Mouse (Mus musculus): ENCODE measurements around the gene Npdc1. TPM values are rescaled to one million over a fixed set of nuclear protein-coding genes. Genes with fewer than 3 reads are reported as not detected.

The Npdc1 gene
- polyA plus RNA-seq, 1 experiment: 29.7 TPM

DNA sequence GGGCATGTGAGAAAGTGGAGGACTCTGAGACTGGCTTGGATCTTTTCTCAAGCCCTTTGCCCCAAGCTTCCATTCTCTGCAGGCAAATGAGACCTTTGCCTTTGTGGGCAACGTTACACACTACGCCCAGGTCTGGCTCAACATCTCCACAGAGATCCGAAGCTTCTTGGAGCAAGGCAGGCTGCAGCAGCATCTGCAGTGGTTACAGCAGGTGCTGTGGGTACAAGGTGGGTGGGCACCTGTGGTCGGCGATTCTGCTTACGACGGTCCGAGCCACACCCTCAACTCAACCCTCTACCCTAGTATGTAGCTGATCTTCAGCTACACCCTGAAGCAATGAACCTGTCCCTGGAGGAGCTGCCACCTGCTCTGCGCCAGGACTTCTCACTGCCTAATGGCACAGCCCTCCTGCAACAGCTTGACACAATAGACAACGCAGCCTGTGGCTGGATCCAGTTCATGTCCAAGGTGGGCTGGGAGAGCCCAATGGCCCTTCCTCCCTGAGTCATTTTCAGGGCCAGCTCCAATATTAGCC, 37.2 kb downstream of the Npdc1 start:
- Histone ChIP-seq H3K4me3 (ENCODE audit: low read depth, low read length) (no peak overlapping the region), H3K4me1 (ENCODE audit: control insufficient read depth, insufficient read depth, low read length) (no peaks in the 10 kb centered on the region), H3K9me3 (replicated peaks; ENCODE audit: control insufficient read depth, insufficient read depth, low read length, poor library complexity, severe bottlenecking) (no peaks in the 10 kb centered on the region), H3K36me3 (ENCODE audit: control insufficient read depth, insufficient read depth, low read length, poor library complexity, severe bottlenecking) (no peaks in the 10 kb centered on the region), H3K27me3 (ENCODE audit: control insufficient read depth, insufficient read depth, low read length, poor library complexity, severe bottlenecking) (no peaks in the 10 kb centered on the region), H3K27ac (ENCODE audit: insufficient read depth, low read length) (no peak overlapping the region), H3K9ac (ENCODE audit: low read depth, poor library complexity, severe bottlenecking) (no peak overlapping the region)
- TF ChIP-seq EP300 (IDR thresholded peaks at IDR 0.05; ENCODE audit: insufficient read depth, low read depth, low read length) (no peak), CTCF (IDR thresholded peaks at IDR 0.05; ENCODE audit: low read depth, low read length) (no peak), POLR2A (IDR thresholded peaks at IDR 0.05; ENCODE audit: insufficient read depth, low read length) (no peak)

DNA sequence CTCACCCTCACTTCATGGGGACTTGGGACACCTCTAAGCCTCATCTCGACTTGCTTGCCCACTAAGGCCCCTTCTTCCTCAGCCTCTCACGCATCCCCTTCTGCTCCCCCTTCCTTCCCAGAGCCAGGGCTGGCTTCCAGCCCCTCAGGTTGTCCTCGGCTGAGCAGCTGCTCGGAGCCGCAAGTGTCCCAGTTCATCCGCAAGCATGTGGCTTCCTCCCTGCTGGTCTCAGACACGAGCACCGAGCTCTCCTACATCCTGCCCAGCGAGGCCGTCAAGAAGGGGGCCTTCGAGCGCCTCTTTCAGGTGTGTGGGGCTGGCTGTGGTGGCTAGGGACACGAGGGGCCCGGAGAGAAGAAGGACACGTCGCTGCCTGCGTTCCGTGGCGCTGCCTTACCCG, 41.9 kb downstream of the Npdc1 start:
- Histone ChIP-seq H3K4me3 (ENCODE audit: low read depth, low read length) (no peak overlapping the region), H3K9ac (ENCODE audit: low read depth, poor library complexity, severe bottlenecking) (no peak overlapping the region), H3K9me3 (replicated peaks; ENCODE audit: control insufficient read depth, insufficient read depth, low read length, poor library complexity, severe bottlenecking) (no peaks in the 10 kb centered on the region), H3K27me3 (ENCODE audit: control insufficient read depth, insufficient read depth, low read length, poor library complexity, severe bottlenecking) (no peaks in the 10 kb centered on the region), H3K4me1 (ENCODE audit: control insufficient read depth, insufficient read depth, low read length) (no peaks in the 10 kb centered on the region), H3K36me3 (ENCODE audit: control insufficient read depth, insufficient read depth, low read length, poor library complexity, severe bottlenecking) (no peaks in the 10 kb centered on the region), H3K27ac (ENCODE audit: insufficient read depth, low read length) (no peak overlapping the region)
- TF ChIP-seq CTCF (IDR thresholded peaks at IDR 0.05; ENCODE audit: low read depth, low read length): no peak

DNA sequence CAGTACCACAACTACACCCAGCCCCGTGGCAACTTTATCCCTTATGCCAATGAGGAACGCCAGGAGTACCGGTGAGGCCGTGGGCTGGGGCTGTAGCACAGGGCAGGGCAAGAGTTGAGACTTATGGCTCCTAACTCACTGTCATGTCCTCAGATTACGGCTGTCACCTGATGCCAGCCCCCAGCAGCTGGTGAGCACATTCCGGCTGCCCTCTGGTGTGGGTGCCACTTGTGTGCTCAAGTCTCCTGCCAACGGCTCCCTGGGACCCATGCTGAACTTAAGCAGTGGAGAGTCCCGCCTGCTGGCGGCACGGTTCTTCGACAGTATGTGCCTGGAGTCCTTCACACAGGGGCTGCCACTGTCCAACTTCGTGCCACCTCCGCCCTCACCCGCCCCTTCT, 43.5 kb downstream of the Npdc1 start:
- TF ChIP-seq EP300 (IDR thresholded peaks at IDR 0.05; ENCODE audit: insufficient read depth, low read depth, low read length): no peak
- no peak for TF ChIP-seq POLR2A (IDR thresholded peaks at IDR 0.05; ENCODE audit: insufficient read depth, low read length)
- TF ChIP-seq CTCF (IDR thresholded peaks at IDR 0.05; ENCODE audit: low read depth, low read length): no peak
- Histone ChIP-seq H3K27ac (ENCODE audit: insufficient read depth, low read length) (no peak overlapping the region), H3K27me3 (ENCODE audit: control insufficient read depth, insufficient read depth, low read length, poor library complexity, severe bottlenecking) (no peaks in the 10 kb centered on the region), H3K9ac (ENCODE audit: low read depth, poor library complexity, severe bottlenecking) (no peak overlapping the region), H3K9me3 (replicated peaks; ENCODE audit: control insufficient read depth, insufficient read depth, low read length, poor library complexity, severe bottlenecking) (no peaks in the 10 kb centered on the region), H3K4me1 (ENCODE audit: control insufficient read depth, insufficient read depth, low read length) (no peaks in the 10 kb centered on the region), H3K4me3 (ENCODE audit: low read depth, low read length) (no peak overlapping the region), H3K36me3 (ENCODE audit: control insufficient read depth, insufficient read depth, low read length, poor library complexity, severe bottlenecking) (no peaks in the 10 kb centered on the region)

DNA sequence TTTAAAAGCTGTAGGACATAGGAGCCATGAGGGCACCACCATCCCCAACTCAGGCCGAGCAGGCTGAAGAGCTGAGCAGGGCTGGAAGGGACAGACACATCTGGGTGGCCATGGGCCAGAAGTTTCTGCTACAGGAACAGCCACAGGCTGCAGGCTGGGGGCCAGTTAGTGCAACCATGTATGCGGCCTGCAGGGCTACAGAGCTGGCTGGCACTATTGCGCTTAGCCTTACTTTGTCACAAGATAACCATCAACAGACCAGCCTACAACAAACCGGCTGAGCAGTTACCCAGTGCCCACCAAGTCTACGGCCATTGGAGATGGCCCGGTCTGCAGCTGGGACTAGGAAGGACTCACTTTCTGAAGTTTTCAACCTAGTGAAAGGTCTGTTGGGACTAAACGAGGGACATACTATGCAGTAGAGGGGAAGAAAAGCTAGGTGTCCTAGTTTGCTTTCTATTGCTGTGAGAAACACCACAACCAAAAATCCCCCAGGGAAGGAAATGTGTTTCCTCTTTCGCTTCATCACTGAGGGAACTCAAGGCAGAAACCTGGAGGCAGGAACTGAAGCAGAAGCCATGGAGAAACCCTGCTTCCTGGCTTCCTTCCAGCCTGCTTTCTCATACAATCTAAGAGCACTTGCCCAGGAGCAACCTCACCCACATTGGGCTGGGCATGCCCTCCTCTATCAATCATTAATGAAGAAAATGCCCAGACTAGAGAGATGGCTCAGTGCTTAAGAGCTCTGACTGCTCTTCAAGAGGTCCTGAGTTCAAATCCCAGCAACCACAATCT, 51.9 kb downstream of the Npdc1 start:
- H3K36me3 ChIP-seq (ENCODE audit: control insufficient read depth, insufficient read depth, low read length, poor library complexity, severe bottlenecking): no peaks in the 10 kb centered on the region
- no peak for TF ChIP-seq CTCF (IDR thresholded peaks at IDR 0.05; ENCODE audit: low read depth, low read length)
- H3K27ac ChIP-seq (ENCODE audit: insufficient read depth, low read length): no peak overlapping the region
- H3K9me3 ChIP-seq (replicated peaks; ENCODE audit: control insufficient read depth, insufficient read depth, low read length, poor library complexity, severe bottlenecking): no peaks in the 10 kb centered on the region
- no peak overlapping the region for H3K9ac ChIP-seq (ENCODE audit: low read depth, poor library complexity, severe bottlenecking)
- H3K4me1 ChIP-seq (ENCODE audit: control insufficient read depth, insufficient read depth, low read length): peaks cover 2% of the 10 kb centered on the region
- no peaks in the 10 kb centered on the region for H3K27me3 ChIP-seq (ENCODE audit: control insufficient read depth, insufficient read depth, low read length, poor library complexity, severe bottlenecking)
- no peak overlapping the region for H3K4me3 ChIP-seq (ENCODE audit: low read depth, low read length)

DNA sequence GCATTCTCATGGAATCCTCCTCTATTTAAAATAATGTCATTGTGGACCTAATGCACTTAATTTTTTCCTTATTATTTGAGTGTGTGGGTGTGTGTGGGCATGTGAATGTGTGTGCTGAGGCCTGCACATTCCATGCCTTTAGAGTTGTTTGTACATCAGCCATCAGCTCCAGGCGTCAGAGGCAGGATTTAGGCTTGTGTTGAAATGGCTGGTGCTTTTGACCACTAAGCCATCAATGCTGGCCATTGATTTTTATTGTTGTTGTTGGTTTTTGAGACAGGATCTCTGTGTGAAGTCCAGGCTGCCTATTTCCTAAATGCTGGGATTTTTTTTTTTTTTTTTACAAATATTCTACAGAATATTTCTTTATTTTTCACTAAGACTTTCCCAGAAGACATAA, 53.8 kb downstream of the Npdc1 start:
- Histone ChIP-seq H3K4me1 (ENCODE audit: control insufficient read depth, insufficient read depth, low read length) (peaks cover 7% of the 10 kb centered on the region), H3K4me3 (ENCODE audit: low read depth, low read length) (no peak overlapping the region), H3K27me3 (ENCODE audit: control insufficient read depth, insufficient read depth, low read length, poor library complexity, severe bottlenecking) (no peaks in the 10 kb centered on the region), H3K9ac (ENCODE audit: low read depth, poor library complexity, severe bottlenecking) (no peak overlapping the region), H3K27ac (ENCODE audit: insufficient read depth, low read length) (no peak overlapping the region), H3K36me3 (ENCODE audit: control insufficient read depth, insufficient read depth, low read length, poor library complexity, severe bottlenecking) (no peaks in the 10 kb centered on the region), H3K9me3 (replicated peaks; ENCODE audit: control insufficient read depth, insufficient read depth, low read length, poor library complexity, severe bottlenecking) (no peaks in the 10 kb centered on the region)
- TF ChIP-seq CTCF (IDR thresholded peaks at IDR 0.05; ENCODE audit: low read depth, low read length): no peak
- no peak for TF ChIP-seq POLR2A (IDR thresholded peaks at IDR 0.05; ENCODE audit: insufficient read depth, low read length)
- TF ChIP-seq EP300 (IDR thresholded peaks at IDR 0.05; ENCODE audit: insufficient read depth, low read depth, low read length): no peak

DNA sequence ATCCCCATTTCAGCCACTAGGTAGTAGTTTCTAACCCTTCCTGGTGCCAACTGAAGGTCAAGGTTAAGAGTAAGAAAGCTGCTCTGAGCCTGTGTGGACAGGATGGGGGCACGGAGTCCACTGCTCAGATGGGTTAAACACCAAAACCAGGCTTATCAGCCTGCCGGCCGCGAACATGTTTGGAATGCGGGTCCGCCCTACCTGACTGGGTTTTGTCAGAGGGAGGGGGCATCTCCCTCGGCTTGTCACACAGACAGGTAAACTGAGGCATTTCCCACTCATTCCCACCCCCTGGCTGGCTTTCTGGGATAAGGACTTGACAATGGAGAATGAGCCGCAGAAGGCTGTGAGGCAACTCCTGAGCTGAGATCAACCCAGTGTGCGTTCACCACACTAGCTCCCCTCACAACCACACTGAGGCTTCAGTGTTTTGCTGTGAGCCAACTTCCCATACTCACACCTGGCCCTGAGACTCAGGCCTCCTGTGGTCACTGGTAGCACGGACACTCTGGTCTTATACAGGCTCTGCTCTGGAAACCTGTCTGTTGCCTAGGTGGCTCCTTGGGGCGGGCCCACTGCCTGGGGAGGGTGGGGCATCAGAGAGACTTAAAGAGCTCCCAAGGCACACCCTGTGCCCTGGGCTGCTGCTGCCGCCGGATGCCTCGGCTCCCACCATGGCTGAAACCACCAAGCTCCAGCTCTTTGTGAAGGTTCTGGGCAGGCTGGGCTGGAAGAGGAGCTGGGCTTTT, 57.2 kb downstream of the Npdc1 start, which contains the start of gene Clic3:
Clic3 (plus strand) TSS at position 634 of the 749 bp plus-strand sequence.
- TF ChIP-seq EP300 (IDR thresholded peaks at IDR 0.05; ENCODE audit: insufficient read depth, low read depth, low read length) (no peak), POLR2A (IDR thresholded peaks at IDR 0.05; ENCODE audit: insufficient read depth, low read length) (no peak)
- no peak within 1 kb of the TSS for H3K27ac ChIP-seq (ENCODE audit: insufficient read depth, low read length)
- no peak within 1 kb of the TSS for H3K4me3 ChIP-seq (ENCODE audit: low read depth, low read length)
- H3K36me3 ChIP-seq (ENCODE audit: control insufficient read depth, insufficient read depth, low read length, poor library complexity, severe bottlenecking): no peaks in the 10 kb centered on the region
- peaks cover 8% of the 10 kb centered on the region for H3K4me1 ChIP-seq (ENCODE audit: control insufficient read depth, insufficient read depth, low read length)
- H3K9me3 ChIP-seq (replicated peaks; ENCODE audit: control insufficient read depth, insufficient read depth, low read length, poor library complexity, severe bottlenecking): no peaks in the 10 kb centered on the region
- no peak within 1 kb of the TSS for H3K9ac ChIP-seq (ENCODE audit: low read depth, poor library complexity, severe bottlenecking)
- H3K27me3 ChIP-seq (ENCODE audit: control insufficient read depth, insufficient read depth, low read length, poor library complexity, severe bottlenecking): no peaks in the 10 kb centered on the region
